Mouse (Mus musculus): ENCODE data around the gene Rpl41.

Rpl41 gene

GRCm38 (mm10) chr10:128548947-128549681, at the start of gene Rpl41:
TSS of gene Rpl41 (minus strand) at chr10:128549305.
- peak; percentile 93 for DNase-seq (ENCODE audit: low spot score)

- DNase-seq (ENCODE audit: low spot score), result no peak
Measured at GRCm38 (mm10) chr10:128598476-128598875, 49.4 kb upstream of the Rpl41 start.

- no peak for DNase-seq (ENCODE audit: low spot score)
Measured at GRCm38 (mm10) chr10:128592797-128593196, 43.7 kb upstream of the Rpl41 start.

GRCm38 (mm10) chr10:128591436-128591835, 42.3 kb upstream of the Rpl41 start:
- DNase-seq (ENCODE audit: low spot score), result no peak

- DNase-seq (ENCODE audit: low spot score), result peak; percentile 73
Measured at GRCm38 (mm10) chr10:128590193-128590690, 41.1 kb upstream of the Rpl41 start.

- peak; percentile 80 for DNase-seq (ENCODE audit: low spot score)
Measured at GRCm38 (mm10) chr10:128589464-128590192, 40.5 kb upstream of the Rpl41 start, which contains the start of gene Erbb3. TSS of gene Erbb3 (minus strand) at chr10:128589652.

- no peak for DNase-seq (ENCODE audit: low spot score)
Measured at GRCm38 (mm10) chr10:128588775-128589463, 39.8 kb upstream of the Rpl41 start.

- DNase-seq (ENCODE audit: low spot score), result no peak
Measured at GRCm38 (mm10) chr10:128588136-128588535, 39.0 kb upstream of the Rpl41 start.

- no peak for DNase-seq (ENCODE audit: low spot score)
Measured at GRCm38 (mm10) chr10:128587697-128588096, 38.6 kb upstream of the Rpl41 start.

GRCm38 (mm10) chr10:128587120-128587519, 38.0 kb upstream of the Rpl41 start:
- DNase-seq (ENCODE audit: low spot score), result no peak

GRCm38 (mm10) chr10:128586546-128586945, 37.4 kb upstream of the Rpl41 start:
- no peak for DNase-seq (ENCODE audit: low spot score)

GRCm38 (mm10) chr10:128584386-128584785, 35.3 kb upstream of the Rpl41 start:
- DNase-seq (ENCODE audit: low spot score), result peak; percentile 88

GRCm38 (mm10) chr10:128583644-128584043, 34.5 kb upstream of the Rpl41 start:
- DNase-seq (ENCODE audit: low spot score), result peak; percentile 73

- no peak for DNase-seq (ENCODE audit: low spot score)
Measured at GRCm38 (mm10) chr10:128579731-128580130, 30.6 kb upstream of the Rpl41 start.

- DNase-seq (ENCODE audit: low spot score), result no peak
Measured at GRCm38 (mm10) chr10:128579298-128579697, 30.2 kb upstream of the Rpl41 start.

- no peak for DNase-seq (ENCODE audit: low spot score)
Measured at GRCm38 (mm10) chr10:128578330-128578729, 29.2 kb upstream of the Rpl41 start.

GRCm38 (mm10) chr10:128575063-128575462, 26.0 kb upstream of the Rpl41 start:
- DNase-seq (ENCODE audit: low spot score), result no peak

- peak; percentile 98 for DNase-seq (ENCODE audit: low spot score)
Measured at GRCm38 (mm10) chr10:128565788-128566531, 16.9 kb upstream of the Rpl41 start, which contains the start of gene Pa2g4. TSS of gene Pa2g4 (minus strand) at chr10:128565987.

- DNase-seq (ENCODE audit: low spot score), result peak; percentile 24
Measured at GRCm38 (mm10) chr10:128565206-128565787, 16.2 kb upstream of the Rpl41 start.

GRCm38 (mm10) chr10:128563544-128563943, 14.4 kb upstream of the Rpl41 start:
- no peak for DNase-seq (ENCODE audit: low spot score)

GRCm38 (mm10) chr10:128556963-128557362, 7.9 kb upstream of the Rpl41 start:
- no peak for DNase-seq (ENCODE audit: low spot score)

Data from urinary bladder, postnatal 14 days (tissue).